Mouse (Mus musculus): ENCODE data around the gene Prr22.

The Prr22 gene

DNA sequence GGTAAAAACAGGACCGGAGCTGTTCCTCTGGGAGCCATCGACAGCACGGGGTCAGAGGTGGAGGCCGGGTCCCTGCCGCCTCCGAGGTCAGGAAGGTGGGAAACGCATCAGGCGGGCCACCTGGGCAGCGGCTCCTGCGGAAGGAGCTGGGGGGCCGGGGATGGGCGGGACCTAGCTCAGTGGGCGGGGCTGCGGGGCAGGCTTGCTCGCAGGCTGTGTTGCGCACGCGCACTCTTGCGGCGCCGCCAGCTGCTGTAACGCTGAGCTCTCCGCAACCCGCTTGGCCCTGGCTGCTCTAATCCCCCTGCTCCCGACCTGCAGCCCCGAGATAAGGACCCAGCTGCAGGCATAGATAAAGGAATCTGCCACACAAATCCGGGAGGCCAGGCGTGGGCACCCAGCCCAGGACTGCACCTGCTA, 8.0 kb upstream of the Prr22 start:
- DNase-seq (ENCODE audit: low spot score), result peak; percentile 95

DNA sequence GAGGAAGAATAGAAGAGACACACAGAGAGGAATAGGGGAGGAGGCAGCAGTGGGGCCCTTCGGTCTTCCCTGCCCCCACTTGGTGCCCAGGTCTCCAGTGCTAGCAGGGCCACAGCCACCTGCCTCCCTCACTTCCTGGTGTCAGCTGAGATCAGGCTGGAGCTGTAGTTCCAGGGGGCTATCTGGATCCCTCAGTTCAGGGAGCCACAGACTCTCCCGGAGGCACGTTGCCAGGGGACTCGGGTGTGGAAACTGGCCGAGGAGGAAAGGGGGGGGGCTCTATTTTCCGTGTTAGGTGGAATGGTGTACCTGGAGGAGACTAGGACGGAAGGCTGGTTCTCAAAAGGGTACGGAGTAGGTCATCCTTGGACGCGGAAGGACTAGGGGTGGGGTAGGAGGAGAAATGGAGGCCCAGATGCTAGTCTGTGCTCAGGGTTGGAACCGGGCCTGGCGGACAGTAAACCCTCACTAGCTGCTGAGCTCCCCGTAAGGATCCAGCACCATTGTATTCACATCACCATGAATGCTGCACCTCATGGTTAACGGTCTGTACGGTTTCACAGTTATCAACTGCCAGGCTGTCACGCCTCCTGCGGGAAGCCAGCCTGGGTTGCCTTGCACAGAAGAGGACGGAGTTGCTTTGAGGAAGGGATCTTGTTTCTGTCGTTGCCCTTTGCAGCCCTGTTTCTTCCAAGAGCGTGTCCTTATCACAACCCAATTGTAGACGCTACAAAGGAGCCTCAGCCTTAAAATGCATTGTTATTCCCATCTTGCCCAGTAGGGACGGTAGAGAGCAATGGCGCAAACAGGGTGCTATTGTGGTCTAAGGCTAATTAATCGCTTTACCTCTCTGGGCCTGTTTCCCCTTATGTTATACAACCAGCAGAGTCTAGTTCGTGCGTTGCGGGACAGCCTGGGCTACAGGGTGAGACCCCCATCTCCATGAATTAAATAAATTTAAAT, 7.0 kb upstream of the Prr22 start:
- DNase-seq (ENCODE audit: low spot score), result peak; percentile 79

DNA sequence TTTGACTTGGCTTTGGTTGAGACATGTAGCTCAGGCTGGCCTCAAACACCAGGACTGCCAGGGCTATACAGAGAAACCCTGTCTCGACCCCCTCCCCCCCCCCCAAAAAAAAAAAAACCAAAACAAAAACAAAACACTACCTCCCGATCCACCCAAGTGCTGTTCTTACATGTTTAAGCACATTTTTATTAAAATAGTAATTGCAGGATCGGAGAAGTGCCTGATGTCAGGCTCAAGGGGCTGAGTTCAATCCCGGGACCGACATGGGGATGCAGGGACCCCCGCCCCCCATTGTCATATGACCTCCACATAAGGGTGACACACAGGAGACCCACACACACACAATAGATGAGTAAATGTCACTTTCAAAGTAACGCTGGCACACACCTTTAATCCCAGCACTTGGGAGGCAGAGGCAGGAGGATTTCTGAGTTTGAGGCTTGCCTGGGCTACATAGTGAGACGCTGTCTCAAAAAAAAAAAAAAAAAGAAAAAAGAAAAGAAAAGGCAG, 6.3 kb upstream of the Prr22 start:
- DNase-seq (ENCODE audit: low spot score), result no peak

DNA sequence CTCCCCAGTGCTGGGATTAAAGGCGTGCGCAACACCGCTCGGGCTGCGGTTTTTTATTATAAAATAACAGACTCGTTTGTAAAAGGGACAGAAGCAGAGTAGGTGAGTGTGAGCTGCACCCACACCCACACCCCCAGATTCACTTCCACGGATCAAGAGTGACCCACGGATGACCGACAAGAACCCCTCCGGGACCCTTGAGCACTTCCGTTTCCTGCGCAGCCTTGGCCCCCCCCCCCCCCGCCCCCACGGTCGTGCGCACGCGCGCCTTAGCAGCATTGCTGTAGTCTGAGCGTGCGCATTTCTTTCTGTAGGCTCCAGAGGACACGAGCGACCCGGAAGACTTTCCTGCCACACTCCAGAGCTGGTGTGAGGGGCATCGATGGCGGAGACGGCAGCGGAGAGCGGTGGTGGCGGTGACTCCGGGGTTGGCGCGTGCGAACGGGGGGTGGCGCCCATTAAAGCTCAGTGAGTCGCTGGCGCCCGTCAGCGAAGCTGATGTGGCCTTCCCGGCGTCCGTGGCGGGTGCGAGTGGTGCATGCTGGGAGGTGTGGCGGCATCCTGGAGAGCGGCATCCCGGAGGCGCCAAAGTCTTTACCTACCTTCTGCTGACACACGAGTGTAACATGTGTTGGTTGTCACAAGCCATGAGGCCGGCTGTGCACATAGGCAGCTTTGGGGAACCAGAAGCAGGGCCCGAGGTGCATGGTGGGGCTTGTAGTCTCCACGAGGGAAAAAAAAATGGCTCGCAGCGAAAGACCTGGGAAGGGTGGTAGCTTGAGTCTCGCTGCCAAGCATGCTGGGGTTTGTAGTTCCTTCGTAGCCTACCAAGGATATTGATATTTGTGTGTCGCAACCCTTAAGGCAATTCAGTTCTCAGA, 5.3 kb upstream of the Prr22 start, which contains the start of gene Dus3l:
Gene Dus3l, plus strand, starts transcription at position 284 of the 881 bp plus-strand sequence.
- DNase-seq (ENCODE audit: low spot score), result peak; percentile 89

DNA sequence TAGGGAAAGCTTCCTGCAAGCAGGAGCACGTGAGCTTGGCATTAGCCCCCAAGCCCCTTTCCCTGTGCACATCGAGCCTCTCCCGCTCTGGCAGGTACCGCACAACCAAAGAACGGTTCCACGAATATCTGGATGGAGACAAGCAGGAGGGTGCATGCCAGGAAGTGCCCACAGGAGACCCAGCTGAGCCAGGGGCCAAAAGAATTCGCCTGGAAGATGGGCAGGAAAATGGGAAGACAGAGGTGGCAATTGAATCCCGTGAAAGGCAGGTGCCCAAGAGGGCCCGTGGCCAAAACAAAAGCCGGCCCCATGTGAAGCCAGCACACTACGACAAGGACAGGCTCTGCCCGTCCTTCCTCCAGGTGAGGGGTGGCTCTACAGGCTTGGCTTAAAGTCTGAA, 4.6 kb upstream of the Prr22 start:
- no peak for DNase-seq (ENCODE audit: low spot score)

DNA sequence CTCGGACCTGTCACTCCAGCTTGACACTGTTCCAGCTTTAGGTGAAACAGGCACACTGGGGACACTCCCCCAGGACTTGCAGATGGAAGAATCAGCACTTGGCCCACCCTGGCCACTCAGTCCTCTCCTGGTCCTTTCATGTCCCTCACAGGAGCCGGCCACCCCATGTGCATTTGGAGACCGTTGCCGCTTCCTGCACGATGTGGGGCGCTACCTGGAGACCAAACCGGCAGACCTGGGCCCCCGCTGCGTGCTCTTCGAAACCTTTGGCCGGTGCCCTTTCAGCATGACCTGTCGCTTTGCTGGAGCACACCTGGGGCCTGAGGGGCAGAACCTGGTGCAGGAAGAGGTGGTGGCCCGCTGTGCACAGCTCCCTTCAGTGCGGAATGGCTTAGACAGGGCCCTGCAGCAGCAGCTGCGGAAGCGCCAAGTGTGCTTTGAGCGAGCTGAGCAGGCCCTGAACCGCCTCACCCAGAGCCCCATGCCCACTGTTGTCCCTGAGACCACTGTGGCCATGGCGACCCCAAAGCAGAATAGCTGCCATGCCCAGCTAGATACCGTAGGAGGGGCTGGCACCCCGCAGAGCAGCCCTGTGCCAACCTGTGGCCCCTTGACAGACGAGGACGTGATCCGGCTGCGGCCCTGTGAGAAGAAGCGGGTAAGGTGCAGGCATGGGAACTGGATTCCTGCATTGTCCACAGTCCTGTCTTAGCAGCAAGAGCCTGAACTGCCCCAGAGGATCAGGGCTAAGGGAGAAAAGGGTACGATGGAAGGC, 3.2 kb upstream of the Prr22 start:
- no peak for DNase-seq (ENCODE audit: low spot score)

DNA sequence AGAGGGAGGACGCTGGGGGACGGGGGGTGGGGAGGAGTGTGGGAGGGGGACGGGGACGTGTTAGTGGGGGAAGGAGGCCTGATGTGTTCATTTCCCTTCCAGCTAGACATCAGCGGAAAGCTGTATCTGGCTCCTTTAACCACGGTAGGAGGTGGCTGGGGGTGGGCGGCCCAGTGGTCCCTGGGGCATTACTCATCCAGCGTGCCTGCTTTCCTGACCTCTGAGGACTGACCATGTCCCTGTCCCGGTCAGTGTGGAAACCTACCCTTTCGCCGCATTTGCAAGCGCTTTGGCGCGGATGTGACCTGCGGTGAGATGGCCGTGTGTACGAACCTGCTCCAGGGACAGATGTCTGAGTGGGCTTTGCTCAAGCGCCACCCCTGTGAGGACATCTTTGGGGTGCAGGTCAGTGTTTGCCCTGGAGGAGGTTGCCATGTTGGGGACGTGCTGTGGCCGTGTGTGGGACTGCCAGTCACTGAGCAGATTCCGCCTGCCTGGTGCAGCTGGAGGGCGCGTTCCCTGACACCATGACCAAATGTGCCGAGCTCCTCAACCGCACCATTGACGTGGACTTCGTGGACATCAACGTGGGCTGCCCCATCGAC, 2.4 kb upstream of the Prr22 start:
- no peak for DNase-seq (ENCODE audit: low spot score)

DNA sequence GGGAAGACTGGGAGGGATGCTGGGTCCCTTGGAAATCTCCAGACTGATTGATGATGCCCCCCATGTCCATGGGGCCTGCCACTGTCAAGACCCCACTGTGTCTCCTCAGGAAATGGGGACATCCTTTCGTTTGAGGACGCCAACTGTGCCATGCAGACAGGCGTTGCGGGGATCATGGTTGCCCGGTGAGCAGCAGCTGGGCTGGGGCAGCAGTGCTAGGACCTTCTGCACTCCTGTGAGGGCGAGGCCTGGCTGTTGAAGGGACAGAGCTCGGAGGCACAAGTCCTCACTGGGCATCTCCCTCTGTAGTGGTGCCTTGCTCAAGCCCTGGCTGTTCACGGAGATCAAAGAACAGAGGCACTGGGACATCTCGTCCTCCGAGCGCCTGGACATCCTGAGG, 1.1 kb upstream of the Prr22 start:
- DNase-seq (ENCODE audit: low spot score), result no peak

DNA sequence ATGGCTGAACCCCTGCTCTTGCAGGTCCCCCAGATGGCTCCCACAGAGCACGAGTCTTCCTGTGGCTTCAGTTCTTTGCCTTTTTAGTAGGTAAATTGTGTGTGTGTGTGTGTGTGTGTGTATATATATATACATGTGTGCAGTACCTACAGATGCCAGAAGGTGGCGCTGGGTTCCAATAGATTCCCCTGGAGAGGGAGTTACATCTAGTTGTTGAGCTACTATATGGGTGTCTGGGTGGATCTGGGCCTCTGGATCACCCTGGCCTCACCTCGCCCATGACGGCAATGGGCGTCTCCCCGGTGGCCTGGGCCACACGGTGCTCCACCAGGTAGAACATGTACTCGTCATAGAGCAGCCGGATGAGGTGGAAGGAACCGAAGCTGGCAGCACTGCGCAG, 7.5 kb downstream of the Prr22 start:
- DNase-seq (ENCODE audit: low spot score), result no peak

DNA sequence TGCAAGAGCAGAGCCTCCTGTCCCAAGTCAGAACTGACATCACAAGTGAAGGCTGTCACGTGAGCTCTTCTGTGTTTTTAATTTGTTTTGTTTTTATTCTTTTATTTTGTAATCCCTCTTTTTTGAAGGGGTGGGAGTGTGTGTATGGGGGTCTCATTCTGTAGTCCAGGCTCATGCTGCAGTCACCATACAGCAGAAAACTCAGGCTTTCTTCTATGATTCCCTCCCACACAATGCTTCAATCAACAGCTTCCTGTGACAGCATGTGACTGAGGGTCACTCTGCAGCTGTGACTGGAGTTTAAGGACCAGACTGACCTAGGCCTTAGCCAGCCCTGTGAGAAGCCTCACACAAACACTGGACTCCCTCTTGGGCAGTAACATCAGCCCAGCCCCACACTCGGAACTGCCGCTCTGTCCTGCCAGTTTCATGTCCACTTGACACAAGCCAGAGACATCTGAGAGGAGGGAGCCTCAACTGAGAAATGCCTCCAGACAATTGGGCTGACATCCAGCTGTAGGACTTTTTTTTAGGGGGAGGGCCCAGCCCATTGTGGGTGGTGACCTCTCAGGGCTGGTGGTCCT, 8.8 kb downstream of the Prr22 start:
- no peak for DNase-seq (ENCODE audit: low spot score)

DNA sequence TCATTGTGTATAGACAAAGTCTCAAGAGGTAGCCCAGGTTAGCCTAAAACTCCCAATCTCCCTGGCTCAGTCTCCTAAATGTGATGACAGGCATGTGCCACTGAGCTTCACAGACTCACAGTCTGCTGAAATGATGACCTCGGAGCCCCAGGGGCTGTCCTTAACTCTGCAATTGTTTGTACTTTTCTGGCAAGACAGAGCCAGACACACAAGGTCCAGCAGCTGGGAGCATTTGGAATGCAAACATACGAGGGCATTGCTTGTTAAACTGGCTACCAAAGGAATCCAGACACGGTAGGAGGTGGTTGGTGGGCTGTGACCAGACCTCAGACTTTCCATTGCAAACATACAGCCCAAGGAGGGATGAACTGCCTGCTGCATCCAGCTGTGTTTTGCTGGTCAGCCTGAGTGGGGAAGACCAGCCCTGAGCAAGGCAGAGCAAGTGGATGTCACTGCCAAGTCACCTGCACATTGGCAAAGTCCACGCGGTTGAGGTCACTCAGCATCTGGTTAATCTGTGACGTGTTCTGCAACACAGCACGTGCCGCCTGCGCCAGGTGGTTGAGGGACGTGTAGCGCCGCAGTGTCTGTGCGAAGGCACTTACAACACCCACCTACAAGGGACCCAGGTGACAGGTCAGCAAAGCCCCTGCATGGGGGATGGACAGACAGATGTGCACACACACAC, 10.4 kb downstream of the Prr22 start:
- no peak for DNase-seq (ENCODE audit: low spot score)

DNA sequence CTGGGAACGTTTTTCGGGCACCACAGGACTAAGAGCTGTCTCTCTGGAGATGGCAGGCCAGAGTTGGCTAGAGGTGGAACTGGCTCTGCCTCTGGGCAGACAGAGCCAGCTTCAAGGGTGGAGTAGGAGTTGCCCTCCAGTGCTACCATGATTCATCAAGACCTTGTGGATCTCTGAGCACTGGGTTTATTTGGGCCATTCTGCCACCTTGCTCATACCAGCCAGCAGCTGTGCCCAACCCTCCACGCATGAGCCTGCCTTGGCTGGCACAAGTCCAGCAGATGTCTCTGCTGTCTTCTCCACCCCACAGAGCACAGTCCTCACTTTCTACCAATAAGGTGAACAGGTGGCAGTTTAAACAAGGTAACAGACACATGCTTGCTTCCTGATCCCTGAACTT, 18.8 kb downstream of the Prr22 start:
- DNase-seq (ENCODE audit: low spot score), result no peak

DNA sequence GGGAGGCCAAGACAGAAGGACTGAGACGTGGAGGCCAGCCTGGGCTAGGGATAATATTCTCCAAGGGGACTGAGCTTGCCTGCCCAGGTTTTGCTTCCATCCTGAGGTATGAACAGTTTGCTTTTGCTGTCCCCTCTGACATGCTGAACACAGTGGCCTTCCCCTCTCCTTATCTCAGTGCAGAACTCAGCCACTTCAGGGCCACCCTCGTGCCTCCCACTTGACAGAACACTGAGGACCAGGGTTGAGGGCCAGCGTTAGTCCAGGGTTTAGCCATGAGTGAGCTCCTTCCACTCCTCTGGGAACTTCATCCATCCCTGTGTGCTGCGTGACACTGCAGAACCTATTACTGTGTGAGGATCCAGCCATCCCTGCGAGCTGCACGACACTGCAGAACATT, 19.2 kb downstream of the Prr22 start:
- no peak for DNase-seq (ENCODE audit: low spot score)

DNA sequence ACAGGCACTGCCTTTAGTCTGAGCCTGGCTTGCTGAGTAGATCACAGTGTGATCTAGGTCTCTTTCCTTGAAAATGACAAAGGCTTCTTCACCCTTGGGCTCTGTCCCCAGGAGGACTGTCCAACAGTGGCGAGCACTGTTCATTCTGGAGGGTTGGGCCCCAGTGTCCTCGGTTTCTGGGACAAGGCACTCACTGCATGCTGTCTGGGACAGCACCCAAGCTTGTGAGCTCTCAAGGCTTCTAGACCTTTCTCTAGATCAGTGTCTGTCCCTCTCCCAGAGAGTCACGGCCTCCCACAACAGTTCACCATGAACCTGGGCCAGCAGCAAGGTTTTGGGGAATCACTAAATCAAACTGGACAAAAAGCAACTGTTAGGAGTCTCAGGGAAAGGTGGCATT, 22.5 kb downstream of the Prr22 start:
- no peak for DNase-seq (ENCODE audit: low spot score)

DNA sequence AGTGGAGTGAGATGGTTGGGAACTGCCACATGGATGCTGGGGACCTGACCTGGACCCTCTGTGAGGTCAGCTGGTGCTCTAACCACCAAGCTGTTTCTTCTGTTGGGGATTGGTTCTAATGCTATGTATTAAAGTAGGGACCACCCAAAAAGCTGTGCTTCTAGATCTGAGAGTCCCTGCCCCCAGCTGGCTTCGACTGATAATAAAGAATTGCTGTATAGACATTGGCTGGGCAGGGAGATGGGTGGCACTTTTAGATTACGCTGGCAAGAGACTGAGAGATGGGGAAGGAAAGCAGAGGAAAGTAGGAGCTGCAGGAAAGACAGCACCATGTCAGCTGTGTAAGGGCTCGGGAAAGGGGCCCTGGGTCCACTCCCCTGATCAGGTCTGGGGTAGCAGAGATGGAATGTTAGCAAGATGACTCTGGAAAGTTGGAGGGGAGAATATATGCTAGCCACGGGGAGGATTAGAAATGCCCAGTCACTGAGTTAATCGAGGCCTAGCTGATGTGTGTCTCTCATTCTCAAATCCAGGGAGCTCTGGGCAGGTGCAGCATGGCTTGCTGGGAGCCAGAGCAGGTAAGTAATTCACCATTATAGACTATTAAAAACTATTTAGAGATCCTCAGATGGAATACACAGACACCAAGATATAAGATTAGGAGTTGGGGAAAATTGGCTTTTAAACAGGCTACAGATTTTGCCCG, 23.7 kb downstream of the Prr22 start:
- DNase-seq (ENCODE audit: low spot score), result no peak

DNA sequence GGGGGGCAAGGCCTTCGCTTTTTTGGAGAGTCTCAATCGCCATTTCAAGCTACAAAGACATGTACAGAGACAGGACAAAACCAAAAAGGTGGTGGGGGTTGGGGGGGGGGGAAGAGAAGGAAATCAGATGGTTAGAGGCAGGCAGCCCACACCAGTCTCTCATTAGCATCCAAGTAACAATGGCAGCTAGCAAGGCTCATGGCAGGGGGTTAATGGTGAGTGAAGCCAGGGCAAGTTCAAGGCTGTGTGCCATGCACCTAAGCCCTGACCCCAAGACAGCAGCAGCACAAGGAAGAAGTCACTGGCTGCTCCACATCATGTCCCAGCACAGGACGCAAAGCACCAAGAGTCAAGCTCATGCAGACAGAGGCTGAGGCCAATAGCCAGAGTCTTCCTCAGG, 29.2 kb downstream of the Prr22 start:
- no peak for DNase-seq (ENCODE audit: low spot score)

DNA sequence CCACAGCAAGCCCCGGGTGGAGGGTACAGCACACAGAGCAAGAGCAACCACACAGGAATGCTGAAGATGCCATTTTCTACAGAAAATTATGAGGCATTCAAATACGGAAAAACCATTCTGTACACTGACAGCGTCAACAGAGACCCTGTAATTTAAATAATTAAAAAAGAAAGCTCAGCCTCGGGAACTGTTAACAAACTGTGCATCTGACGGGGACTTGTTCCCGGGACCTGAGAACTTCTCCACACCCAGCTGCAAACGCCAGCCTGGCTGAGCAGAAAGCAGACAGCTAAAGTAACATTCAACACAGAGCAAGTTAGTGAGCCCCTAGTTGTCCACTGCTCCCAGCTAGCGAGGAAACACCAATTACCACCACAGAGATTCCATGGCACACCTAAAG, 32.0 kb downstream of the Prr22 start:
- DNase-seq (ENCODE audit: low spot score), result no peak

DNA sequence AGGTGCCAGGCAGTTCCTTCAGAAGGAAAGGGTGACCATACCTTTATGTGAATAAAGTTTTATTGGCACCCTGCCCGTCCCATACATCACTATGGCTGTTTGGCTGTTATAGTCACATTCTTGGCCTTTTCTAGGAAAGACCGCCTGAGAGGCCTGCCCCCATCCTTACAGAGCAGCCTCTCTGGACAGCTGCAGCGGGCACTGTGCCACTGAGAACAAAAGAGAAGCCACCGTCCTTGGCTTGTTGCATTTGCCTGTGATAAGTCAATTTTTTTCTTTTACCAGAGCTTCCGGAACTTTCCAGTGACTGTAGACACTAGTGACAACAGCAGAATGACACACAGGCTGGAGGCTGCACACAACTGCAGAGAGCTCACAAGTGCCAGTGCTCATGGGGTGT, 34.9 kb downstream of the Prr22 start:
- DNase-seq (ENCODE audit: low spot score), result no peak

DNA sequence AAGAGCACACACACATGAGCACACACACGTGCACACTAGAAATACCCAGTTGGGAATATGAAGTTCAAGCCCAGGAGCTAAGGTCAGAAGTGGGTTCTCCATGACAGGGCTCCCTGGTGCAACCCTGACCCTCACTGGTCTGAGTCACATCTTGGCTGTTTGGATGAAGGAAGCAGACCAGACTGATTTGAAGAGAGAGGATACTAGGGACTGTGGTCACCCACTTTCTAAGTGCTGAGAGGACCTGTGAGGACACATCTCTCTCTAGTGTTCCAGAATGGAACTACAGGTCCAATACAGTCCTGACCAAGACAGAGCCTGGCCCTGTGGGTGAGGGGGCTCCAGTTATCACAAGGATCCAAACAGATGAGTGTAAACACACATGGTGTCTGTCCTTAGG, 35.7 kb downstream of the Prr22 start:
- DNase-seq (ENCODE audit: low spot score), result no peak

DNA sequence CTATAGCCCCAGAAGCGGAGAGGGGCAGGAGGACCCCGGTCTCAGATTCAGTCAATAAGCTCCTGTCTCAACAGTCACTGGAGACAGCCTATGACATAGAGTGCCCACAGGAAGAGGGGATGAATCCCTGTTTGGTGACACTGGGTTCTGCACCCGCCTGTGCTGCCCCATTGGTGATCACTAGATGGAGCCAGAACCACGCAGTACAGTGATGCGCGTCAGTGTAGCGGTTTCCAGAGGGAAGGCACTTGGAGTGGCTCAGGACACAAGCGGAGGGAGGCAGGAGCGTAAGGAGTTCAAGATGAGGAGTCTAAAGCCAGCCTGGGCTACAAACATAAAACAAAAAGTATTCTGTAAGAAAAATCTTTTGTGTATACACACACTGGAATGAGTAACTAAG, 38.5 kb downstream of the Prr22 start:
- peak; percentile 91 for DNase-seq (ENCODE audit: low spot score)
